Mouse (Mus musculus): Measurements from ENCODE around the gene Pcbp3. TPM values are rescaled to one million over a fixed set of nuclear protein-coding genes. Genes with fewer than 3 reads are reported as not detected.

Pcbp3 gene
- polyA plus RNA-seq, 1 experiment from 2014 or later: 72.2 TPM

DNA sequence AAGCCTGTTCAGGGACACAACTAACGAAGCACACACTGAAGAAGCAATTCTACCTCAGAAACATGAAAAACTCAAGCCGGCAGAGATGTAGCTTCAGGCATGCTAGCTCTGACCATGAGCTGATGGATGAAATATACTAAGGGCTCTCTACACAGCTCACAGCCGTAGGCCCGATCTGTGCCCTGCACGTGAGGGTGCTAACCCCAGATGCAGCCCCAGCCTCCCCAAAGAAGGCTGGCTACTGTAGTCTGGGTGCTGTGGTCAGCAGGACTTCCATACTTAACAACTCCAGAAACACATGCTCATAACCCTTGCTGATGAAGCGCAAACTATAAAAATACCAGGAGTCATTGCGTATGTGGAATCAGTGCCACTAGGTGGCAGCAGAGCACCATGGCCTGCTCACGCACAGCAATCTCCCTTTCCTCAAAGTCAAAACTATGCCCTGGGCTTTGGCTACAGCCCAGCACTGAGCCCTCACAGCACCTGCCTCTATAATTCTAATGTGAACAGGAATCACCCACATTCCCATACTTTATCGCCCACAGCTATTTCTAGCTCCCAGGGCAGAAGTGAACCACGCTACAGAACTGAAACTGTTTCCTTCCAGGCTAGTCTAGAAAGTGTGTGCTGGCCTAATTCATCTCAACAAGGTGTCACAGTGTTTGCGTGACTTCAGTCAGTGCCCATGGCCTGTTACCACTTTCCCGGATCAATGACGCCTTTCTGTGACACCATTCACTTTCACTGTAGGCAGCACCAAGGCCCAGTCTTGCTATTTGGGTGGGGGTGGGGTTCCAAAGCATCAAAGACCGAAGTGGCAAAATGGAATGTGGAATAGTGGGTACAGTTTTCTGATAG lies 126.0 kb downstream of the Pcbp3 start:
- Histone ChIP-seq H3K4me2 (no peak overlapping the region), H3K36me3 (no peaks in the 10 kb centered on the region), H3K4me1 (replicated peaks) (0 out of 2 replicates have a peak, but pooled peaks cover 7% of the 10 kb centered on the region), H3K27ac (no peak overlapping the region), H3K4me3 (no peak overlapping the region), H3K9ac (no peak overlapping the region), H3K27me3 (no peaks in the 10 kb centered on the region), H3K9me3 (no peaks in the 10 kb centered on the region)
- peak; percentile 80 for ATAC-seq (ENCODE audit: low FRiP score)
- WGBS: 63% methylated on average over 14 of the region's 14 CpGs

DNA sequence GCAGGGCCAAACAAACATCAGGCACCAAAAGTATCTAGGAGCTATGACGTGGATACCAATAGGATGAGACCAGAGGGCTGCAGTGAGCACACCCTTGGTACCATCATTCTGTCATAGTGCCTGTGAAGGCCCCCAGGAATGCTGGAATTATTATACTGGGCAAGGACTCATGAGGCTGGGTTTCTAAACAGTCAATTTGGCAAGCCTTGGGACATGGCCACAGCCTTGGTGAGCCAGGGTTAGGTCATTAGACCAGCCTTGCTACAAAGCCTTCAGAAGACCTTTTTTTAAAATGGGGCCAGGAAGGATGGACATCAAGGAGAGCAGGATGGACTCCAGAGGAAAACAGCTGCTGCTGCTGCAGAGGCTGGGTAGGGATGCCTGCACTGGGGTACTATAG lies 128.8 kb downstream of the Pcbp3 start:
- Histone ChIP-seq H3K36me3 (no peaks in the 10 kb centered on the region), H3K9ac (no peak overlapping the region; the same call in 1 of the 2 replicates), H3K27ac (no peak overlapping the region), H3K4me3 (no peak overlapping the region), H3K4me1 (replicated peaks) (0 out of 2 replicates have a peak, but pooled peaks cover 7% of the 10 kb centered on the region), H3K9me3 (0 out of 2 replicates have a peak, but pooled peaks cover 6% of the 10 kb centered on the region), H3K4me2 (no peak overlapping the region), H3K27me3 (no peaks in the 10 kb centered on the region)
- ATAC-seq (ENCODE audit: low FRiP score): no peak
- WGBS: 91% methylated on average over 1 of the region's 1 CpGs

DNA sequence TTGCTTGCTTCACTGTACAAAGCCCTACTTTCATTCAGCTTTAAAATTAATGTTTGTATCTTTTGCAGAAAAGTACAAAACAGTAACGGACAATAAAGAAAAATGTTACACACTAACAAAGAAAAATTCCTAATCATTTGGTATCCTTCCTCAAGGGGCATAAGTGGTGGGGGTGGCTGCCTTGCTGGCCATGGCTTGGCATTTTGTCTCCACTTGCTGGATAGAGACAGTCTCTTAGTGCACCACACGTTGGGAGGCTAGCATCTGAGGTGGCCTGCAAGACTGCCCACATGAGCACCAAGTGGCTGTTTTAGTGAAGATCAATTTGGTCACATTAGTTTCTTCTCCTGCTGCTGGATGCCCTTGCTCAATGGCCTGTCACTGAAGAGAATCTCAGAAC lies 129.8 kb downstream of the Pcbp3 start:
- H3K36me3 ChIP-seq: no peaks in the 10 kb centered on the region
- H3K4me3 ChIP-seq: no peak overlapping the region
- no peak overlapping the region for H3K9ac ChIP-seq
- ATAC-seq (ENCODE audit: low FRiP score): no peak
- no peaks in the 10 kb centered on the region for H3K27me3 ChIP-seq
- H3K27ac ChIP-seq: no peak overlapping the region
- H3K9me3 ChIP-seq: 0 out of 2 replicates have a peak, but pooled peaks cover 6% of the 10 kb centered on the region
- H3K4me2 ChIP-seq: no peak overlapping the region
- 94% methylated on average over 2 of the region's 2 CpGs for WGBS
- H3K4me1 ChIP-seq (replicated peaks): 0 out of 2 replicates have a peak, but pooled peaks cover 7% of the 10 kb centered on the region

DNA sequence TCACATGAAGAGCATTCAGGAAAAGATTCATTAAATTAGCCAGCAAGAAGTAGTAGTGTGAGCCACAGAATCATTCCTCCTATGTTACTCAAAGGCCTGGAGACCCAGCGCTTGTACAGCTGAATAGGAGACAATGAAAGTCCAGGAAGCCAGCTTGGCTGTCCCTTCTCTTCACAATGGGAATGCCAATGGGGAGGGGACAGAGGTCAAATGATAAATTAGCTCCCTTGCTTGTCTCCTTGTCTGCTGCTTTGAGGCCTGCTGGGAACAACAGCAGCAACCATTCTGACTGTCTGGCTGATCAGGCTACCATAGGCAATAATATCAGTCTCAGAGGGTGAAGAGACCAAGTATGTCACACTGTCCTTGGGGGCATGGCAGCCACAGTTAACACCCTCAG lies 130.5 kb downstream of the Pcbp3 start:
- 0 out of 2 replicates have a peak, but pooled peaks cover 6% of the 10 kb centered on the region for H3K9me3 ChIP-seq
- no peaks in the 10 kb centered on the region for H3K27me3 ChIP-seq
- H3K9ac ChIP-seq: no peak overlapping the region
- H3K4me2 ChIP-seq: no peak overlapping the region
- no peak for ATAC-seq (ENCODE audit: low FRiP score)
- H3K4me1 ChIP-seq (replicated peaks): 0 out of 2 replicates have a peak, but pooled peaks cover 7% of the 10 kb centered on the region
- 14% methylated on average over 1 of the region's 1 CpGs for WGBS
- no peak overlapping the region for H3K4me3 ChIP-seq
- no peak overlapping the region for H3K27ac ChIP-seq
- H3K36me3 ChIP-seq: no peaks in the 10 kb centered on the region

DNA sequence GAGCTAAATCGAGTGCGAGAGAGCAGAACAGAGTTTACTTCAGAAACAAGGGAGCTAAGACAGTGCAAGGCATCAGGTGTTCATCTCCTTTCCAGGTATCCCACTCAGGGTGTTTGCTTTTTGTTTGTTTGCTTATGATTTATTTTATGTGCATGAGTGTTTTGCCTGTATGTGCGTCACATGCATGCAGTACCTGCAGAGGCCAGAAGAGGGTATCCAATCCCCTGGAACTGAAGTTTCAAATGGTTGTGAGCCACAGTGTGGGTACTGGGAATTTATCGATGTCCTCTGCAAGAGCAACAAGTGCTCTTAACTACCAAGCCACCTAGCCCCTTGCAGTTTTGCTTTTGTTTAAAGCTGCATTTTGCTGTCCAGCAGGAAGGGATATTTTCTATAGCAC lies 132.8 kb downstream of the Pcbp3 start:
- Histone ChIP-seq H3K27me3 (no peaks in the 10 kb centered on the region), H3K36me3 (no peaks in the 10 kb centered on the region), H3K4me1 (replicated peaks) (0 out of 2 replicates have a peak, but pooled peaks cover 3% of the 10 kb centered on the region), H3K9ac (no peak overlapping the region), H3K4me3 (no peak overlapping the region), H3K27ac (no peak overlapping the region), H3K9me3 (0 out of 2 replicates have a peak, but pooled peaks cover 6% of the 10 kb centered on the region), H3K4me2 (no peak overlapping the region)
- WGBS: 95% methylated on average over 4 of the region's 4 CpGs
- no peak for ATAC-seq (ENCODE audit: low FRiP score)

DNA sequence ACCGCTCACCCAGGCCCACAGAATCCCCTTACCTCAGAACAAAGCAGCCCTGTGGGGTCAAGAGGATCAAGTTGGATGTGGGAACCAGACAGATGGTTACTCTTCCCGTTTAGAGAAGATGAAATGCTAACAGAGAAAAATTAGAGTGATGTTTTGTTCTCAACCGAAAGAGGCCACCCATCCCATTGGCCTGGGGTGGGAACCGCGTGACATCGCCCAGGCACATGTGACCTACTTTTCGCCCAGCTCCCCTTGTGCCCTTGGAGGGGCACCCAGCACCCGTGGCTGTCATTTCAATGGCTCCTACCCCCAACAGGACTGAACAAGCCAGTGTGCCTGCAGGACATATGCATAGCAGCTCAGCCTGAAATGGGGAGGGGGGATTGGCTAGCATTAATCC lies 139.0 kb downstream of the Pcbp3 start:
- no peak overlapping the region for H3K4me2 ChIP-seq
- no peaks in the 10 kb centered on the region for H3K4me1 ChIP-seq (replicated peaks)
- H3K4me3 ChIP-seq: no peak overlapping the region
- H3K36me3 ChIP-seq: no peaks in the 10 kb centered on the region
- no peaks in the 10 kb centered on the region for H3K9me3 ChIP-seq
- H3K27me3 ChIP-seq: no peaks in the 10 kb centered on the region
- no peak for ATAC-seq (ENCODE audit: low FRiP score)
- WGBS: 89% methylated on average over 8 of the region's 8 CpGs
- no peak overlapping the region for H3K27ac ChIP-seq
- H3K9ac ChIP-seq: no peak overlapping the region

DNA sequence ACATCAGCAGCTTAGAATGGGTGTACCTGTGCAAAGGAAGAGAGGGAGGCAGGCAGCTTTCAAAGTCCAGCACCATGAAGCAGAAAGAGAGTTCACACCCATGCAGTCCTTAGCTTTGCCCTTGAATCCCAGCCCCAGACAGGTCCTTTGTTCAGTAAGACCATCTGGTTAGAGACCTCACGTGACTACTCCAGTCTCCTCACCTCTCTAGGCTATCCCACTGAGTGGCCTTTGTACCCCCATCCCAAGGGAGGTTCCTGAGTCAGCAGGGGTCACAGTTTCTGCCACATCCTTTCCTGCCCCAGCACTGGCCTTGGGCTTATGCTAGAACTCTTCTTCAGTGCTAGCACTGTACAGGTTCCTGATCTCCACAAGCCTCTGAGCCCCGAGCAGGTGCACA lies 142.4 kb downstream of the Pcbp3 start:
- Histone ChIP-seq H3K27me3 (no peaks in the 10 kb centered on the region), H3K9ac (no peak overlapping the region), H3K27ac (no peak overlapping the region), H3K4me3 (no peak overlapping the region), H3K4me1 (replicated peaks) (peaks cover 14% of the 10 kb centered on the region), H3K36me3 (no peaks in the 10 kb centered on the region), H3K4me2 (no peak overlapping the region), H3K9me3 (no peaks in the 10 kb centered on the region)
- no peak for ATAC-seq (ENCODE audit: low FRiP score)
- 61% methylated on average over 2 of the region's 2 CpGs for WGBS

DNA sequence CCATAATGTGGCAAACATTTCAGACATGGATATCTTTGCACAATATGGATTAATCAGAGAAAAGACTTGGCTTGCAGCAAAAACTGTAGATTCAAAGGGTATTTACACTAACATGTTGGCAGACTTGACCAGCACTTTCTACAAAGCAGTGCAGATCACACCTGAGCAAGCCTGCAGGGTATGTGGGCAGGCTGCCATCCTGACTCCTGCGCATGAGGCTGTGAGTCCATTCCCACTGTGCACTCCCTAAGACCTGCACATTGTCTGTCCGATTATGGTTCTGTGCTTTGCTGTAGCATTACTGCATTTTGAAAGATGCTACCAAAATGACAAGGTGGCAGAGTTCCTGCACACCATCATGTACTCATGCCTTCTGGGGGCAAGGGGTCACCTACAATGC lies 143.3 kb downstream of the Pcbp3 start:
- H3K36me3 ChIP-seq: no peaks in the 10 kb centered on the region
- no peaks in the 10 kb centered on the region for H3K27me3 ChIP-seq
- no peak overlapping the region for H3K9ac ChIP-seq
- 92% methylated on average over 2 of the region's 2 CpGs for WGBS
- H3K4me1 ChIP-seq (replicated peaks): peaks cover 14% of the 10 kb centered on the region
- no peak overlapping the region for H3K4me3 ChIP-seq
- no peak for ATAC-seq (ENCODE audit: low FRiP score)
- no peak overlapping the region for H3K4me2 ChIP-seq
- H3K9me3 ChIP-seq: no peaks in the 10 kb centered on the region
- no peak overlapping the region for H3K27ac ChIP-seq

DNA sequence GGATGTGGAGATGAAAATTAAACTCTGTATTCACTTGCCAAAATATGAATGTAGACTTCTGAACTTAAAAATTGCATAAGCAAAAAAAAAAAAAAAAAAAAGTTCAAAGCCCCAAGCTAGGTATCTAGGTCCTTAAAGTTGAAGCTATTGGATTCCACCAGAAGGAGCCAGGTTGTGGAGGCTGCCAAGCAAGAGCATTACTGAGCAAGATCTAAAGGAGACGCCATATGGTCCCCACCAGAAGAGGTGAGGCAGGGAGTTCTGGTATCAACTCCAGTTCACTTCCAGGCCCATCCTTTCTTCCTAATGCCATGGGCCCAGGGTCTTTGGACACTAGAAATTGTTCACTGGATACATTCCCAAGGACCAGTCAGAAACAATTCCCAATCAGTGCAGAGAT lies 144.8 kb downstream of the Pcbp3 start:
- WGBS: 88% methylated on average over 1 of the region's 1 CpGs
- Histone ChIP-seq H3K36me3 (no peaks in the 10 kb centered on the region), H3K4me1 (replicated peaks) (peaks cover 14% of the 10 kb centered on the region), H3K4me2 (no peak overlapping the region), H3K4me3 (no peak overlapping the region), H3K9me3 (no peaks in the 10 kb centered on the region), H3K27ac (no peak overlapping the region), H3K9ac (no peak overlapping the region), H3K27me3 (no peaks in the 10 kb centered on the region)
- no peak for ATAC-seq (ENCODE audit: low FRiP score)

DNA sequence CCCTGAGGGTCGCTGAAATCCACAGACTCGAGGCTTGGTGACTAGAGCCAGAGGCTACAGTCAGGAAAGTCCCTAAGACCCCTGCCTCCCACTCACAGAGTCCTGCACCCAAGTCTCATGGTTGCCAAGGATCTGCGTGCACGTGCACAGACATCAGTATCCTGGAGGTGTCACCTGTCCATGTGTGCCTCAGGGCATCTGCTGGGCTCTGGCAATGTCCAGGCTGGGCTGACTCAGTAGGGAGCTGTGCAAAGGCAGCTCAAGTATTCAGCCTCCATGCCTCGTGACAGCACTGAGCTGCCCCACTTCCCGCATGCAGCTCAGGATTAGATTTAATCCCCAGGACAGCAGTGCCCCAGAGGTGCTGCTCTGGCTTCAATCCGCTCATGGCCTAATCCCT lies 145.3 kb downstream of the Pcbp3 start:
- Histone ChIP-seq H3K36me3 (no peaks in the 10 kb centered on the region), H3K27ac (no peak overlapping the region), H3K27me3 (no peaks in the 10 kb centered on the region), H3K4me3 (no peak overlapping the region), H3K9ac (no peak overlapping the region), H3K4me1 (replicated peaks) (peaks cover 14% of the 10 kb centered on the region), H3K4me2 (no peak overlapping the region), H3K9me3 (no peaks in the 10 kb centered on the region)
- no peak for ATAC-seq (ENCODE audit: low FRiP score)
- WGBS: 36% methylated on average over 7 of the region's 7 CpGs

DNA sequence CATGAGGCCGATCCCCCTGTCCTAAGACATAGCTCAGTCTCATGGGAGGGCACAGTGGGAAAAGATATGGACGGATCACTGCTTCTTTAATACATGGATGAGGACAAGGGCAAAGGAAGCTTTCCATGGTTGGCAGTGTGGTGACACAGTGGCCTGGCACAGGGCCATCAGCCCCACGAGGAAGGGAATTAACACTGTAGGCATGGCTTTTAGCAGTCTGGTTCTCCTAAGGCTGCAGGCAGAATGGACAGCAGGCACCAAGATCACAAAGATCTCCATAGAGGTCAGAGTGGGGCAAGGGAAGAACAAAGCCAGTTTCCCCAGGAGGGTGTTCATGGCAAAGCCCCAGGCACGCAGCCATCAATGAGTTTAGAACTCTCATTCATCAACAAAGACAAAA lies 146.2 kb downstream of the Pcbp3 start:
- ATAC-seq (ENCODE audit: low FRiP score): no peak
- 36% methylated on average over 4 of the region's 4 CpGs for WGBS
- H3K9me3 ChIP-seq: no peaks in the 10 kb centered on the region
- no peaks in the 10 kb centered on the region for H3K36me3 ChIP-seq
- no peak overlapping the region for H3K4me3 ChIP-seq
- H3K4me2 ChIP-seq: no peak overlapping the region
- no peak overlapping the region for H3K27ac ChIP-seq
- peaks cover 16% of the 10 kb centered on the region for H3K4me1 ChIP-seq (replicated peaks)
- no peak overlapping the region for H3K9ac ChIP-seq
- no peaks in the 10 kb centered on the region for H3K27me3 ChIP-seq

DNA sequence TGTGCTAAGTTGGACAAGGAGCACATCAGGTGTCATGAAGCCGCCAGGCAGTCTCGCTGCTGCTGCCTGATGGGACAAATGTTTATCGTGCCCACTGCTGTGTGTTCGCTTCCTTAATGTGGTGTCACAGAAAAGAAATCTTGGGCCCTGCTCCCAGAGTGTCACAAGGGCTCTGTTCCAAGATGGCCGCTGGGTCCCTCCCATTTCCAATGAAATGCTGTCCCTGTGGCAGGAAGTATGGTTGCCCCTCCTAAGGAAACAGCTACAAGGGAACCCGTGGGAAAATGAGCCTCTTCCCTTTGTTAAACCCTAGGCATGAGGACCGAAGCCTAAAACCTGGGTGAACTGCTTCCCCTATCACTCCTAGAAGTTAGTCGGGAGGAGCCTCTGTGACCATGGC lies 146.9 kb downstream of the Pcbp3 start:
- 92% methylated on average over 8 of the region's 8 CpGs for WGBS
- Histone ChIP-seq H3K27me3 (no peaks in the 10 kb centered on the region), H3K36me3 (no peaks in the 10 kb centered on the region), H3K4me3 (no peak overlapping the region), H3K27ac (no peak overlapping the region), H3K9me3 (no peaks in the 10 kb centered on the region), H3K4me2 (no peak overlapping the region), H3K4me1 (replicated peaks) (peaks cover 23% of the 10 kb centered on the region), H3K9ac (no peak overlapping the region)
- ATAC-seq (ENCODE audit: low FRiP score): no peak

Measured in hindbrain, embryonic 13.5 days (tissue).